Mouse (Mus musculus) spleen, adult 2 months (tissue): ENCODE data around the gene Papss2.

Experiments
- CTCF ChIP-seq: fragments of 200-500 bp; IDR thresholded peaks from 2 replicates; pipeline ENCODE4 v1.5.1; 2011; ENCODE audit warnings: mild to moderate bottlenecking, inconsistent platforms; ENCODE audit not compliant: insufficient read depth, insufficient read length, insufficient replicate concordance; ENCODE audit errors: extremely low read depth
- POLR2A ChIP-seq: fragments of 200-500 bp; IDR thresholded peaks from 2 replicates; pipeline ENCODE4 v1.6.1; 2011; ENCODE audit warnings: low read depth, low read length, inconsistent platforms

DNA sequence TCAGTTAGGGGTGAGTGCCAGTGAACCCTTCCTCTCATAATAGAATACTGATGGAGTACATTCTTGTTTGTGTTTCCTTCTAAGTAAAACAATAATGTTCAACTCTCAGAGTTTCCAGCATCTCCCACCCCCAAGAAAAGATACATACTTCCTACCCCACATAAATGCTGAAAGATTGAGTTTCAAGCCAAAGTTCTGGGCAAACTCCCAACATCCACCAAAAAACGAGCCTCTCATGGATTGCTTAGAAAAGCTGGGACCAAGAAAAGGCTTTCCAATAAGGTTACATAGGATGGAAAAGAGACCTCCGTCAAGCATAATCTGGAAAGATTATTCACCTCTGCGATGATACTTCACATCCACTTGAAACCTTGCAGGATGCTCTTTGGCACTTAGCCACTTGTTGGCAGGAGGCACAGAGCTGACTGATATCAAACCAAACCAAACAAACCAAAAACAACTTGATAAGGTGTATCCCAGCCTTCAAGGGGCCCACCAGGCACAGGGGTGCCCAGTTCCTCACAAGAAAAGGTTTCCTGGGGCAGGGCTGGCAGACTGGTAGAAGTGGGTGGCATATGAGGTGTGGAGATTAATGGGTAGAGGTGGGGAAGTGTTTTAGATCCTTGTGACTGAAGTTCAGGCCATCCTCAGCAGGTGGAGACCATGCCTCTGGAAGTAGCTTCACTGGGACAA, 26.5 kb upstream of the Papss2 start:
- TF ChIP-seq CTCF (no peak), POLR2A (no peak)
